Mouse (Mus musculus): ENCODE results near the gene Olfr55.
"Not testable (repeated sequence)": the region's sequence is repeated elsewhere in the genome, so short reads cannot be mapped to it uniquely, and the experiment has no call there.

Gene Olfr55

GRCm38 (mm10) chr17:33168147-33168546 is at the start of gene Olfr55:
Olfr55 (plus strand) TSS chr17:33168447.
- in situ Hi-C loops (cut with MboI): not testable (repeated sequence)

GRCm38 (mm10) chr17:33124546-33124945 is 43.7 kb upstream of the Olfr55 start:
- in situ Hi-C loops (cut with MboI): no loop called here

GRCm38 (mm10) chr17:33126257-33126656 is 42.0 kb upstream of the Olfr55 start:
- in situ Hi-C loops (cut with MboI): no loop called here

- in situ Hi-C loops (cut with MboI): no loop called here
These were observed 28.9 kb upstream of the Olfr55 start, which contains the start of gene Morc2b for GRCm38 (mm10) chr17:33139261-33139820. Morc2b (minus strand) TSS chr17:33139683.

DNA sequence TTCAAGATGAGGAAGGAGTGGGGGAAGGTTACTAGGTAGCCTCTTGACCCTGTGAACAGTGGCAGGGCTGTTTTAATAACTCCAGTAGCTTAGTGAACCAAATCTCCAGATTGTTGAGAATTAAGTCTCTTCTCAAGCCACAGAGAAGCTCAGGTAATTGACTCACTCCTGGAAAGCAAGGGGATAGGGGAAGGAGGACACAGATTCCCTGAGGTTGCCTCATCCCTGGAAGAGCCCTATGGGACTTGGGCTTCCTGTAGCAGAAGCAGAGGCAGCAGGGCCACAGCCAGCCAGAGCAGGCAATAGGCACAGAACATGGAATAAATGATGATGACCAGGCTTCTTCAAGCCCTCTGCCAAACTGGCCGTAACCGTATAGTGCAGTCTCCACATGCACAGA is 22.8 kb downstream of the Olfr55 start, which contains the start of gene Olfr239:
Gene Olfr239, plus strand, starts transcription at position 301 of the 400 bp plus-strand sequence.
- in situ Hi-C loops (cut with MboI): not testable (repeated sequence)

DNA sequence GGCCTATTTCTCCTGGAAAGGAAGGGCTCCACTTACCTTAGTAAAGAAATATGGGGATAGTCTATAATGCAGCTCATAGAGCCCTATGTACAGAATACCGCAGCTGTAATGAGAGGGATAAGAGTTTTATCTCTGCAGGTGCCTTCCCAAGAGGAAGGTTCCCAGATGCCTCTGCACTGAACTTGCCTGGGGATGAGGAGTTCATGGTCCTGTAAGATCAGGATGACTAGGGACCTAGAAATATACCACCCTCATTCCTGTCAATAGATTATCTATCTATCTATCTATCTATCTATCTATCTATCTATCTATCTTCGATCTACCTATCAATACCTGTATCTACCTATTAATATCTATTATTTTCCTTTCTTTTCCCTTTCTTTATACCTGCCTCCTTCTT is 53.3 kb downstream of the Olfr55 start, which contains the start of gene Olfr1564:
Gene Olfr1564, minus strand, starts transcription at position 101 of the 400 bp plus-strand sequence.
- in situ Hi-C loops (cut with MboI): no loop called here
